Mouse (Mus musculus) ovary, adult 10 weeks (tissue): Measurements from ENCODE around the gene Plekhh2. TPM values are rescaled to one million over a fixed set of nuclear protein-coding genes. Genes with fewer than 3 reads are reported as not detected.

Source experiments
- polyA plus RNA-seq: library from polyadenylated mRNA; stranded (reverse); fragments of 350-450 nt; fragmentation: Illumina TruSeq; extraction: RNeasy Lipid Tissue Mini Kit (QIAGEN cat#74804); gene quantifications from one replicate; pipeline ENCODE4 v1.2.3, GENCODE M21; 2014

The Plekhh2 gene
- polyA plus RNA-seq, result 4.2 TPM

DNA sequence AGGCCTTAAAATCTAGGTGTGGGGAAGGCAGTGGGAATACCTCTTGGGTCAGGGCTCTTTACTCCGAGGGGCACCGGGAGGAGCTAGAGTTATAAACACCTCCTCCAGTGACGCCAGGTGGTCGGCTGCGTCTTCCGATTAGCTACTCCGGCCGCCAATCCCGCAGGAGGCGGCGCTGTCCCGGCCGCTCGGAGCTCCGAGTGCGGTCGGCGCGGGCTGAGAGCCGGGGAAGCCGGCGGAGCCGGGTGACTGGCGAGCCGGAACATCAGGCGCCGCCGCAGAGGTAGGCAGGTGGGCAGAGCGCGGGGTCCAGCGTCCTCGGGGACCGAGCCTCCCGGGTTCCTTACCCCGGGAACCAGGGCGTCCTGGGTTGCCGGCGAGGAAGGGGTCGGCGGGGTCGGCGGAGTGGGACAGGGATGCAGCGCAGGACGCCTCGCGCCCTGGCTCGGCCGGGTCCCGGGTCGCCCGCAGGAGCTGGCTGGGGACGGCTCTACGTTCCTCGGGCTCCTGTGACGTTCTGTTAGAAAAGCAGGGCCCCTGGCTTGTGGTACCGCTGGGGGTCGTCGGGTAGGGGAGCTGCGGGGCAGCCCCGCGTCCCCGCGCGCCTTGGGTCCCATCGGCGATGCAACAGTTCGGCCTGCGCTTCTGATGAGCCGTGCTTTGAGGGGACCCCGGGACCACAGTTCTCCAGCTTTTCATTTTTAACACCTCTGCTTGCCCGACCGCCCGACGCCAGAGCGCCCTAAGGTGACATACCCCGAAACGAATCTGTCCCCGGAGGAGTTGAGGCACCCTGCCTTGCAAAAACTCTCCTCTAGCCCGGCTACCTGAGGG lies at the start of gene Plekhh2:
Gene Plekhh2 (plus strand): TSS at position 214 of the 834 bp plus-strand sequence.

DNA sequence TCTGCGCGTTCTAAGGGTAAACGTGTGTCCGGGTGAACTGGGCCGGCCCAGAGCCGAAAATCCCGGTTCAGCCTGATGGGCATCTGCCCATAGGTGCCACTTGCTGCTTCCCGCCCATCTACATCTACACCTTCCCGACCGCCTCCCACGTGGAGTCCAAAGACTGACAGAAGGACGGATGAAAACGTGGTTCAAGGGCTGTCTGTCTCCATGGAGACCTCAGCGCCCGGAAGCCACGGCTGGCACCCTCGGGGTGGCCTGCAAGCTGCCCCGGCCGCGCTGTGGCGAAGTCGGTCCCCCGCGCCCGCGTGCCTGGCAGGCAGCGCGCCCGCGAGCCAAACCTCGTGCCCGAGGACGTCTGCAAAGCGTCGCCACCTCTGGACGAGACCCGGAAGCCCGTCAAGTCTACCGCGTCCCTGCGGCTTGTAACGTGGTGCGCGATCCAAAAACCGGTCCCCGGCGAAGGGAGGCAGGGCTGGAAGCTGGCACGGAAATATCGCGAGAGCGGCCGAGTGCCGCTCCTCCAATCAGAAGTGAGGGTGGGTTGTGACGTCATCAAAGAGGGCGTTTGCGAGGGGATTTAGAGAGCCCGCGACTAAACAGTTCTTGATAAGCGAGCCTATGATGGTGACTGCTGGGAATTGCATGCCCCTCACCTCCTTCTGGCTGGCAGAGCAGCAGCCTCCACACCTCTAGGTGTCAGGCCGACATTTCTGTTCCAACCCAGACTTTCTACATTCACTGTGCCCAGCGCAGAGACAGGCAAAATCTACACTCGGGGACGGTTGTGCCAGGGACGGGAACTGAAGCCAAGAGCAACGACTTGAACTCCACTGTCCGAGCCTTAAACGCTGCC lies 45.7 kb upstream of the Plekhh2 start, which contains the start of gene Thada:
Gene Thada (minus strand): TSS at position 453 of the 856 bp plus-strand sequence.

DNA sequence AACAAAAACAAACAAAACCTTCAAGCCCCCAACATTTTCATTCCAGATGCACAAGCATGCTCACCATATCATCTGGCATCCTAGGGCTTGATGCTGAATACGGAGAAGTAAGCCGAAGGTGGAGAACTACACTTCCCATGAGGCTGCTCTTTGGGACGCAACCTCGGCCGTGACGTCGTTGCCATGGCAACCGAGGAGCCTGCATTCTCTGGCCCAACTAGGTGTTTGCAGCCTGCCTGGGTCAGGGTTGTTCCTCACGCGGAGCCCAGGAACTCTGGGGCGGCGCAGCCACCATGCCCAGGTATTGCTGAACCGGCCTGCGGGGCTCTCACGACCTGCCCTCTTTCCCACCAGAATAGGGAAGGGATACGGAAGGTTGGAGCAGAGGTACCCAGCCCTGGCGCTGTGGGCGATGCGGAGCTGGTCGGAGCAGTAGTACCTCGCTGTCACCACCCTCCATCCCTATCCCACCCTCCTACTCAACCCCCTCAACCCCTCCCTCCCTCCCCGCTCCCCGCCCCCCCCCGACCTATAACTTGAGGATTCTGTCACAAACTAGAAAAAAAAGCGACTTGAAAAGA lies 114.7 kb downstream of the Plekhh2 start, which contains the start of gene Dync2li1:
Gene Dync2li1 (plus strand): TSS at position 221 of the 581 bp plus-strand sequence.

Other genes with a start within 250 kb of the Plekhh2 start
- 17.1 TPM for gene Thada, start 45.7 kb upstream of the Plekhh2 start, polyA plus RNA-seq
- gene Dync2li1, start 114.6 kb downstream of the Plekhh2 start, polyA plus RNA-seq, result 46.4 TPM
- not detected for gene Abcg8, start 164.4 kb downstream of the Plekhh2 start, polyA plus RNA-seq
- gene Abcg5, start 171.1 kb downstream of the Plekhh2 start, polyA plus RNA-seq, result 0.29 TPM